In the genomic region with DNA sequence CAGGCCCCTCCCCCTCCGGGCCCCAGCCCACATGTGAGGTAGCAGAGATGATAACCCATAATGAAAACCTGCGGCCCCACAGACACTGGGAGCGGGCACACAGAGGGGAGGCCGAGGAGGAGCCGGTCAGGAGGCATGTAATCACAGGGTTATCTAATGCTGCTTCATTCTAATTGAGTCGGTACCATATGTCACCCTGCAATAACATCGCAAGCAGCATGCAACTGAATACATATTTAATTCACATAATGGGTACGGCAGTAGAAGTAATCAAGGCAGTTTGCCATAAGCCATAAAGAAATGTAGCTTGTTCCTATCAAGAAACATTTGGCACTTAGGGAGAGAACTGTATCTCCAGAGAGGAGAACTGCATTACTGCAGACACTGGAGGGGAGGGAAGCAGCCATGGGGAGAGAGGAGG, we compare ENCODE assay signal across 15 mouse cellular contexts.
A peak's percentile ranks its signal among the peaks of the same experiment; 100 is the strongest.
DNase-seq lines count a peak whose midpoint lies in the region; ATAC-seq and TF ChIP-seq lines count a peak whose summit lies in the region.
"Had no signal": no experiment of that assay in that cellular context is flagged by ENCODE, and none has a peak within 500 bp of the region (broad histone marks: within the 10 kb centered on the region; RNA-seq: fewer than 3 reads in every experiment).

No protein-coding gene starts in this region.

- H3K4me1 ChIP-seq in forebrain, embryonic 13.5 days, result peaks cover 49% of the 10 kb centered on the region
- peaks cover 7% of the 10 kb centered on the region for H3K4me1 ChIP-seq in hindbrain, embryonic 16.5 days (ENCODE audit: control insufficient read depth, insufficient read depth, low read depth, low read length)
- peaks cover 7% of the 10 kb centered on the region; the same call in 1 of the 2 replicates for H3K4me1 ChIP-seq in midbrain, postnatal 0 days (ENCODE audit: insufficient read depth, low read length)

- 62% methylated on average over 8 of the region's 8 CpGs for WGBS in forebrain, embryonic 13.5 days
- WGBS in hindbrain, embryonic 16.5 days, result 43% methylated on average over 8 of the region's 8 CpGs
- 55% methylated on average over 8 of the region's 8 CpGs for whole genome bisulfite sequencing in midbrain, postnatal 0 days

- H3K9me3 ChIP-seq in forebrain, embryonic 13.5 days (replicated peaks), result no peaks in the 10 kb centered on the region
- H3K9me3 ChIP-seq in hindbrain, embryonic 16.5 days (ENCODE audit: control insufficient read depth, low read length), result no peaks in the 10 kb centered on the region
- H3K9me3 ChIP-seq in midbrain, postnatal 0 days (ENCODE audit: low read length), result no peaks in the 10 kb centered on the region
- H3K9me3 ChIP-seq: heart, embryonic 15.5 days had no signal

- TF ChIP-seq CTCF in midbrain, postnatal 0 days (IDR thresholded peaks at IDR 0.05), result no peak

- peak; percentile 44 for DNase-seq in layer of hippocampus, adult 9-11 months
- no peak for DNase-seq in layer of hippocampus, postnatal 10 days (ENCODE audit: low spot score in 2 of 2)
- no peak for DNase-seq in midbrain, postnatal 0 days (ENCODE audit: low spot score)
- DNase-seq in T-cell, adult 2 months (ENCODE audit: low spot score), result no peak
- no peak for DNase-seq in spleen, postnatal 10 days (ENCODE audit: low spot score in 2 of 2)
- no peak for DNase-seq in heart, postnatal 14 days
- DNase-seq: adrenal gland, postnatal 14 days; cerebellum, adult 18-20 months; kidney, postnatal 36 days; thymus, adult 18-20 months had no signal

- no peaks in the 10 kb centered on the region for H3K36me3 ChIP-seq in forebrain, embryonic 13.5 days (ENCODE audit: poor library complexity, severe bottlenecking)
- H3K36me3 ChIP-seq in hindbrain, embryonic 16.5 days (ENCODE audit: control insufficient read depth, insufficient read depth, low read length), result no peaks in the 10 kb centered on the region
- H3K36me3 ChIP-seq in midbrain, postnatal 0 days (ENCODE audit: insufficient read depth, low read length), result no peaks in the 10 kb centered on the region
- H3K36me3 ChIP-seq: heart, embryonic 15.5 days had no signal

- H3K27me3 ChIP-seq in forebrain, embryonic 13.5 days, result no peaks in the 10 kb centered on the region
- H3K27me3 ChIP-seq in hindbrain, embryonic 16.5 days (replicated peaks; ENCODE audit: control insufficient read depth, insufficient read depth, low read length), result no peaks in the 10 kb centered on the region
- no peaks in the 10 kb centered on the region for H3K27me3 ChIP-seq in midbrain, postnatal 0 days (ENCODE audit: insufficient read depth, low read length)
- H3K27me3 ChIP-seq: heart, embryonic 15.5 days; Patski had no signal

- H3K4me2 ChIP-seq in forebrain, embryonic 13.5 days, result no peak overlapping the region
- H3K4me2 ChIP-seq in hindbrain, embryonic 16.5 days (ENCODE audit: low read length), result no peak overlapping the region
- H3K4me2 ChIP-seq in midbrain, postnatal 0 days (ENCODE audit: low read depth, low read length, poor library complexity, severe bottlenecking), result no peak overlapping the region
- H3K4me2 ChIP-seq: heart, embryonic 15.5 days had no signal

- no peak overlapping the region for H3K4me3 ChIP-seq in forebrain, embryonic 13.5 days
- H3K4me3 ChIP-seq in hindbrain, embryonic 16.5 days (ENCODE audit: low read length), result no peak overlapping the region
- H3K4me3 ChIP-seq in midbrain, postnatal 0 days (ENCODE audit: low read depth, low read length), result no peak overlapping the region
- H3K4me3 ChIP-seq: heart, embryonic 15.5 days had no signal

- intact Hi-C loops in heart, postnatal 14 days (cut with DNase I), result no loop called here

- no peak overlapping the region for H3K9ac ChIP-seq in forebrain, embryonic 13.5 days
- no peak overlapping the region for H3K9ac ChIP-seq in hindbrain, embryonic 16.5 days (ENCODE audit: low read depth, low read length)
- H3K9ac ChIP-seq in midbrain, postnatal 0 days (replicated peaks; ENCODE audit: low read length, poor library complexity, severe bottlenecking), result no peak overlapping the region
- H3K9ac ChIP-seq: heart, embryonic 15.5 days had no signal

- ATAC-seq in forebrain, embryonic 13.5 days, result peak; percentile 52; the same call in 1 of the 2 replicates
- ATAC-seq in hindbrain, embryonic 16.5 days, result peak; percentile 53; the same call in 1 of the 2 replicates
- 0 out of 2 replicates have a peak, but pooled peaks have one; percentile 40 for ATAC-seq in midbrain, postnatal 0 days (ENCODE audit: low FRiP score)
- ATAC-seq: intestine, postnatal 0 days; Patski had no signal

- H3K27ac ChIP-seq in forebrain, embryonic 13.5 days, result peak overlapping the region; percentile 62
- no peak overlapping the region for H3K27ac ChIP-seq in hindbrain, embryonic 16.5 days (ENCODE audit: low read depth, low read length)
- H3K27ac ChIP-seq in midbrain, postnatal 0 days (ENCODE audit: low read depth, low read length), result no peak overlapping the region
